Mouse (Mus musculus): ENCODE data around the gene Hbp1. TPM values are rescaled to one million over a fixed set of nuclear protein-coding genes. Genes with fewer than 3 reads are reported as not detected.

Hbp1 gene
- polyA plus RNA-seq, 1 experiment, result 38.4 TPM

DNA sequence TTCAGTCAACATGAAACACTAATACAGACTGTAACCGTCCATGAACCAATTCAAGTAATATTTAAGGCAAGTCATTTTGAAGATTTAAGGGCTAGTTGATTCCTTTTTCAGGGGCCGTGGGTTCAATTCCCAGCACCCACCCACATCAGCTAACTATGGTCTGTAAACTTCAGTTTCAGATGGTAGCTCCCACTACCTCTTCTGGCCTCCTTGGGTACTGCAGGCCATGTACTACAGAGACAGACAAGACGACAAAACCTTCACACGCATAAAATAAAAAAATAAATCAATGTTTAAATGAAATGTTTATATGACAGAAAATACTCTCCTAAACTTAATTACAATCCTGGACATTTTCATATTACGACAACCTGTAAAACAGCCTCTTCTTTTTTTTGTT, 2.9 kb downstream of the Hbp1 start:
- DNase-seq (ENCODE audit: low read depth in 1 of 2, low spot score in 2 of 2), result peak; percentile 37 to 39

DNA sequence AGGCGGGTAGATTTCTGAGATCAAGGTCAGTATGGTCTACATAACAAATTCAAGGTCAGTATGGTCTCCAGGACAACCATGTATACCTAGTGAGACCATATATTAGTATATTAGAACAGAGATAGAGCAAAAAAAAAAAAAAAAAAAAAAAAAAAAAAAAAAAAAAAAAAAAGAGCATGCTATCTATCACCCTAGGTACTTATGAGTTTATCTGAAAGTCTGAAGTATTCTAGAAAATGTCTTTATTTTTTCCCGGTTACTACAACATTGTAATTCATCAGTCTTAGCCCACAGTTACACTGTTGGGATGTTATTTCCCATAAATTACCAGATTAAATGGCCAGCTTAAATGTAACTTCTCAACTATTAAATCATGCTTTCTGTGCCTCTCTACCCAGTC, 5.9 kb downstream of the Hbp1 start:
- Histone ChIP-seq H3K27ac (ENCODE audit: insufficient read depth, low read length) (no peak overlapping the region), H3K36me3 (ENCODE audit: control insufficient read depth, insufficient read depth, low read length) (peaks cover 14% of the 10 kb centered on the region), H3K4me1 (ENCODE audit: control insufficient read depth, insufficient read depth, insufficient read length) (peaks cover 2% of the 10 kb centered on the region; the same call in 1 of the 2 replicates), H3K4me3 (ENCODE audit: extremely low read depth, insufficient read depth, insufficient read length) (no peak overlapping the region), H3K27me3 (ENCODE audit: control insufficient read depth, insufficient read depth, low read length) (no peaks in the 10 kb centered on the region)
- no peak for TF ChIP-seq POLR2A (IDR thresholded peaks at IDR 0.05; ENCODE audit: low read depth, low read length)
- TF ChIP-seq CTCF (IDR thresholded peaks at IDR 0.05; ENCODE audit: extremely low read depth, insufficient read depth, insufficient read length, insufficient replicate concordance), result no peak
- WGBS, result 83% methylated on average over 2 of the region's 2 CpGs
- no peak for DNase-seq (ENCODE audit: low read depth in 1 of 2, low spot score in 2 of 2)

More for the DNA sequence above, 2.9 kb downstream of the Hbp1 start:
- peaks cover 2% of the 10 kb centered on the region; the same call in 1 of the 2 replicates for H3K4me1 ChIP-seq (ENCODE audit: control insufficient read depth, insufficient read depth, insufficient read length)
- WGBS, result 83% methylated on average over 5 of the region's 5 CpGs
- TF ChIP-seq POLR2A (IDR thresholded peaks at IDR 0.05; ENCODE audit: low read depth, low read length) (no peak), CTCF (IDR thresholded peaks at IDR 0.05; ENCODE audit: extremely low read depth, insufficient read depth, insufficient read length, insufficient replicate concordance) (peak; percentile 15; the same call in 1 of the 2 replicates)
- H3K27me3 ChIP-seq (ENCODE audit: control insufficient read depth, insufficient read depth, low read length), result no peaks in the 10 kb centered on the region
- H3K4me3 ChIP-seq (ENCODE audit: extremely low read depth, insufficient read depth, insufficient read length), result no peak overlapping the region
- H3K36me3 ChIP-seq (ENCODE audit: control insufficient read depth, insufficient read depth, low read length), result peaks cover 6% of the 10 kb centered on the region
- H3K27ac ChIP-seq (ENCODE audit: insufficient read depth, low read length), result no peak overlapping the region

DNA sequence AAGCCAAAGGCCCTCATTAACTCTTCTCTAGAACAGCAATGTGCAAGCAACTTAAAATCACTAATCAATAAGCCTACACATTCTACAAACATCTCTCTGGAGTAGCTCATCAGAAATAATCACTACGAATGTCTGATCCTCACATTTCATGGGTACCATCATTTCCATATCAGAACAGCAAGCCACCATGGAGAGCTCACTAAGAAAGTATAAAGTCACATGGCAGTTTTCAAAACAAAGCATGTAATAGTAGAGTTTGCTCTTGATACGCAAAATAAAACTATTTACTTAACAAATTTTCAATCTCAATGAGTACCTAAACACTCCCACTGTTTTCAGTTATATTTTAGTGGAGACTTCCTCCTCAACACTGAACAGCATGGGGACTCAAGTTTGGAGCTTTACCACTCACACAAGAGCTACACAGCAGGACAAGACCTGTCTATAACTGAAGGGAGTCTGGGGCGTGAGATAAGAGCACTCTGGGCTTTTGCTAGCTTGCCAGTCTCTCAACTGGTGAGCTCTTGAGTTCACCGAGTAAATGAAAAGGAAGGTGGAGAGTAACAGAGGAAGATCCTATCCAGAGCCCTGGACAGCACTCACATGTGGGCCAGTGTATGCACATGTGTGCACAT, 7.2 kb downstream of the Hbp1 start:
- Histone ChIP-seq H3K4me1 (ENCODE audit: control insufficient read depth, insufficient read depth, insufficient read length) (no peaks in the 10 kb centered on the region; the same call in 1 of the 2 replicates), H3K4me3 (ENCODE audit: extremely low read depth, insufficient read depth, insufficient read length) (no peak overlapping the region), H3K36me3 (ENCODE audit: control insufficient read depth, insufficient read depth, low read length) (peaks cover 22% of the 10 kb centered on the region), H3K27me3 (ENCODE audit: control insufficient read depth, insufficient read depth, low read length) (no peaks in the 10 kb centered on the region), H3K27ac (ENCODE audit: insufficient read depth, low read length) (no peak overlapping the region)
- WGBS, result 85% methylated on average over 4 of the region's 4 CpGs
- no peak for TF ChIP-seq CTCF (IDR thresholded peaks at IDR 0.05; ENCODE audit: extremely low read depth, insufficient read depth, insufficient read length, insufficient replicate concordance)
- no peak for TF ChIP-seq POLR2A (IDR thresholded peaks at IDR 0.05; ENCODE audit: low read depth, low read length)
- no peak for DNase-seq (ENCODE audit: low read depth in 1 of 2, low spot score in 2 of 2)

DNA sequence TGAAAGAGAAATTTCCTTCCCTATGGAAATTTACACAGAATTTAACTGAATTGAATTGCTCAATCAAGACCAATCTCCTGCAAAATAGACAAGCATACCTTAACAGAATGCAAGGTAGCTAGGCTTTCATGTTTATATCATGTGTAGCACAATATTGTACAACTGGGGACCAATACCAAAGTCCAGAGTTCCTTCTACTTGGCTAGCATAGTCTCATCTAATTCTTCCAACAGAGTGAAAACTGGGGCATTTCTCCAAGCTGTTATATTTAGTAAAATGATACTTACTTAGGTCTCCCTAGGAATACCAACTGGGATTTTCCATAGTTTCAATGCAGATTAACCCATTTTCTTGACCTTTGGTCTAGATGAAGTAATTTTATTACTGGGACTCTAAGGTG, 11.3 kb downstream of the Hbp1 start:
- H3K27ac ChIP-seq (ENCODE audit: insufficient read depth, low read length), result no peak overlapping the region
- no peak overlapping the region for H3K4me3 ChIP-seq (ENCODE audit: extremely low read depth, insufficient read depth, insufficient read length)
- H3K4me1 ChIP-seq (ENCODE audit: control insufficient read depth, insufficient read depth, insufficient read length), result no peaks in the 10 kb centered on the region
- no peaks in the 10 kb centered on the region for H3K27me3 ChIP-seq (ENCODE audit: control insufficient read depth, insufficient read depth, low read length)
- TF ChIP-seq CTCF (IDR thresholded peaks at IDR 0.05; ENCODE audit: extremely low read depth, insufficient read depth, insufficient read length, insufficient replicate concordance) (no peak), POLR2A (IDR thresholded peaks at IDR 0.05; ENCODE audit: low read depth, low read length) (no peak)
- DNase-seq (ENCODE audit: low read depth in 1 of 2, low spot score in 2 of 2), result no peak
- peaks cover 38% of the 10 kb centered on the region for H3K36me3 ChIP-seq (ENCODE audit: control insufficient read depth, insufficient read depth, low read length)

DNA sequence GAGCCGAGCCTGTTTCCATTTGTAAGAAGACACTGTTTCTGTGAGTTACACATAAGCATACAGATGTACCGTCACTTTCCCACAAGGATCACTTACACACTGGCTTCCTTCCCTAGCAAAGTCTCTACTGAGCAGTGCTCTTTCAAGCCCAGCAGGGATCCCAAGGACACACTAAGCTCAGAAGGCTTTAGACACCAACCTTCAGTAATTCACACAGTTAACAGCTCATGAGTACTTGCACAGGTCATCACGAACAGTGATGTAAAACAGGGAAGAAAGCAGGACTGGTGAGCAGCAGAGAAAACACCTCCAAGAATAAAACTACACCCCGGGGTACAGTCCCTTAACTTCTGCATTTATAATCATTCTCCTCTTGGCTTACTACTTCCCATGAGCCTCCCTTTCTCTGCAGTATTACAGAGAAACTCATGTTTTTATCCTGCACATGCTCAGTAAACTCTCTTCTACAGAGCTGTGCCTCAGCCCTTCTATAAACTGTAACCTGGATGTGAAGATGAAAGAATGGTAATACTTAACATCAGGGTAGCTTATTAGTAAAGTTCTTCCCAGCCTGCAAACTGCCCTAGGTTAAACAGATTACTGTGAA, 11.8 kb downstream of the Hbp1 start:
- no peak for TF ChIP-seq POLR2A (IDR thresholded peaks at IDR 0.05; ENCODE audit: low read depth, low read length)
- TF ChIP-seq CTCF (IDR thresholded peaks at IDR 0.05; ENCODE audit: extremely low read depth, insufficient read depth, insufficient read length, insufficient replicate concordance), result no peak
- peaks cover 38% of the 10 kb centered on the region for H3K36me3 ChIP-seq (ENCODE audit: control insufficient read depth, insufficient read depth, low read length)
- no peak overlapping the region for H3K27ac ChIP-seq (ENCODE audit: insufficient read depth, low read length)
- 85% methylated on average over 4 of the region's 4 CpGs for WGBS
- no peak overlapping the region for H3K4me3 ChIP-seq (ENCODE audit: extremely low read depth, insufficient read depth, insufficient read length)
- H3K4me1 ChIP-seq (ENCODE audit: control insufficient read depth, insufficient read depth, insufficient read length), result no peaks in the 10 kb centered on the region
- H3K27me3 ChIP-seq (ENCODE audit: control insufficient read depth, insufficient read depth, low read length), result no peaks in the 10 kb centered on the region
- no peak for DNase-seq (ENCODE audit: low read depth in 1 of 2, low spot score in 2 of 2)

DNA sequence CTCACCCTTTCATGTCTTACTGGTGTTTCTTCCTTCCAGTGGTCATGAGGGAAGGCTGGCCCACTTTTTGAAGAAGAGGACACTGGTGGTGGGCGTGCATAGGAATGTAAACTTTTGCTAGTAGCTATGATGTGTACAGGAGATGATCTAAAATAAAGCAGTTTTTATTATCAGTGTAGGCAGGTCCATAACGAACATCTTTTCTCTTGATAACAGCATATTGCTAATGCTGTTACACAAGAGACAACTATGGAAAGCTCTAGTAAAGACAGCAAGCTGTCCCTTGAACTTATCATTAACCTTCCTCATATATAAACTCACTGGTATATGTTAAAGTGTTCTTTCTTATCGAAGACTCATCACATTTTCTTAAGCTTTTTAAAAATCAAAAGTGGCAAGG, 12.7 kb downstream of the Hbp1 start:
- WGBS, result 87% methylated on average over 3 of the region's 3 CpGs
- TF ChIP-seq CTCF (IDR thresholded peaks at IDR 0.05; ENCODE audit: extremely low read depth, insufficient read depth, insufficient read length, insufficient replicate concordance), result no peak
- TF ChIP-seq POLR2A (IDR thresholded peaks at IDR 0.05; ENCODE audit: low read depth, low read length), result no peak
- Histone ChIP-seq H3K4me3 (ENCODE audit: extremely low read depth, insufficient read depth, insufficient read length) (no peak overlapping the region), H3K27ac (ENCODE audit: insufficient read depth, low read length) (no peak overlapping the region), H3K27me3 (ENCODE audit: control insufficient read depth, insufficient read depth, low read length) (no peaks in the 10 kb centered on the region), H3K4me1 (ENCODE audit: control insufficient read depth, insufficient read depth, insufficient read length) (no peaks in the 10 kb centered on the region), H3K36me3 (ENCODE audit: control insufficient read depth, insufficient read depth, low read length) (peaks cover 38% of the 10 kb centered on the region)
- no peak for DNase-seq (ENCODE audit: low read depth in 1 of 2, low spot score in 2 of 2)

Measured in spleen, adult 2 months (tissue).